Mouse (Mus musculus) intestine, postnatal 0 days (tissue): ENCODE data around the gene Ndc1. TPM values are rescaled to one million over a fixed set of nuclear protein-coding genes. Genes with fewer than 3 reads are reported as not detected.
"Not testable (repeated sequence)": the region's sequence is repeated elsewhere in the genome, so short reads cannot be mapped to it uniquely, and the experiment has no call there.

Experiments used
- ATAC-seq: fragments of 200-750 bp; cut with Nextera tagmentation; 2 replicates; pipeline ENCODE4 v1.8.0; 2017; ENCODE audit warnings: mild to moderate bottlenecking, moderate TSS enrichment, moderate library complexity
- H3K27ac ChIP-seq: fragments of 300-500 bp; sonication (generic); 2 replicates; pipeline ENCODE4 v1.5.1; 2014; ENCODE audit warnings: mild to moderate bottlenecking, low read depth, low read length, moderate library complexity
- H3K27me3 ChIP-seq: fragments of 300-500 bp; sonication (generic); replicated peaks from 2 replicates; pipeline ENCODE4 v1.6.1; 2014; ENCODE audit warnings: low read length, mixed read lengths; ENCODE audit not compliant: control insufficient read depth, insufficient read depth
- H3K36me3 ChIP-seq: fragments of 300-500 bp; sonication (generic); 2 replicates; pipeline ENCODE4 v1.6.1; 2014; ENCODE audit warnings: mild to moderate bottlenecking, moderate library complexity; ENCODE audit not compliant: control insufficient read depth, insufficient read depth
- H3K4me1 ChIP-seq: fragments of 300-500 bp; sonication (generic); replicated peaks from 2 replicates; pipeline ENCODE4 v1.6.1; 2014; ENCODE audit warnings: antibody characterized with exemption, low read length, mixed read lengths; ENCODE audit not compliant: control insufficient read depth, insufficient read depth
- H3K4me2 ChIP-seq: fragments of 300-500 bp; sonication (generic); replicated peaks from 2 replicates; pipeline ENCODE4 v1.6.1; 2014; ENCODE audit warnings: low read depth, mild to moderate bottlenecking, moderate library complexity
- H3K4me3 ChIP-seq: fragments of 300-500 bp; sonication (generic); 2 replicates; pipeline ENCODE4 v1.5.1; 2014; ENCODE audit warnings: low read depth, low read length
- H3K9ac ChIP-seq: fragments of 300-500 bp; sonication (generic); 2 replicates; pipeline ENCODE4 v1.6.1; 2014; ENCODE audit warnings: mild to moderate bottlenecking, low read depth, low read length
- H3K9me3 ChIP-seq: fragments of 300-500 bp; sonication (generic); 2 replicates; pipeline ENCODE4 v1.6.1; 2016; ENCODE audit warnings: mixed run types; ENCODE audit not compliant: control insufficient read depth
- CTCF ChIP-seq: sonication (generic); IDR thresholded peaks from 2 replicates; pipeline ENCODE4 v1.5.1; 2016; ENCODE audit warnings: low read depth, mild to moderate bottlenecking, control low read depth, antibody characterized with exemption, moderate library complexity
- WGBS: fragments of 180-500 bp; shearing (Covaris S2); extraction: QIAGEN DNeasy Blood & Tissue Kit; methylation state at CpG from one replicate; pipeline ENCODE4 v1.1.7; 2014; 5-methylcytosine and 5-hydroxymethylcytosine counted together
- polyA plus RNA-seq: library from polyadenylated mRNA; unstranded; fragments of >200 nt; fragmentation: Nextera tagmentation; extraction: Ambion mirVana; gene quantifications from 2 replicates; pipeline ENCODE4 v1.2.1, GENCODE M21; 2015

The Ndc1 gene
- polyA plus RNA-seq, 1 experiment from 2014 or later: 7.4 TPM

DNA sequence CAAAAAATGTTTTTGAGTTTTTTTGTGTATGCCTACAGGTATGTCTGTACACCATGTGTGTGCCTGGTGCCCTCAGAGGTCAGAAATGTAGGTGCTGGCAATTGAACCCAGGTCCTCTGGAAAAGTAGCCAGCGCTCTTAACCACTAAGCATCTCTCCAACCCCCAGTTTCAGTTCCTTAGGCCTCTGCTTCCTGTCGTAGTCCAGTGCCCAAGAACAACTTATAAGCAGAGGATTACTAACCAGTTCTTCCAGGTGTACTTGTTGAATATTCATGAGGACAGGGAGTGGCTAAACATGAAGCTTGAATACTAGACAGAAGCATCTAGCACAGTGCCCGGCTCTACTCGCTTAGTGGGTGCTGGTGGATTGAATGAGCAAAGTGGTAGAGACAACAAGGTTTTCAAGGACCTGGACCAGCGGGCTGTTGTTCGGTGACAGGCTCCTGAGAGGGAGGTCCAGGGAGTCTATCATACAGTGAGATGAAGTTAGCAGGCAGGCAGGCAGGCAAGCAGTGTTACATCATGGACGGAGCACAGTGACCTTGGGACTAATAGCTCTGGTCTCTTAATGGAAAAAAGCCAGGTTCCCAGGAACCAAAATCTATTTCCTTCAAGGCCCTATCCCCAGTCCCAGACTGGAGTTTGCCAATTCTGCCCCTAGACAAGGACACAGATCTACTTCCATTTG lies 7.0 kb upstream of the Ndc1 start:
- Histone ChIP-seq H3K4me3 (no peak overlapping the region), H3K9me3 (no peaks in the 10 kb centered on the region), H3K9ac (no peak overlapping the region), H3K27me3 (no peaks in the 10 kb centered on the region), H3K36me3 (peaks cover 8% of the 10 kb centered on the region; the same call in 1 of the 2 replicates), H3K4me1 (no peaks in the 10 kb centered on the region), H3K27ac (no peak overlapping the region), H3K4me2 (no peak overlapping the region)
- TF ChIP-seq CTCF: no peak
- 80% methylated on average over 7 of the region's 7 CpGs for WGBS
- no peak for ATAC-seq

DNA sequence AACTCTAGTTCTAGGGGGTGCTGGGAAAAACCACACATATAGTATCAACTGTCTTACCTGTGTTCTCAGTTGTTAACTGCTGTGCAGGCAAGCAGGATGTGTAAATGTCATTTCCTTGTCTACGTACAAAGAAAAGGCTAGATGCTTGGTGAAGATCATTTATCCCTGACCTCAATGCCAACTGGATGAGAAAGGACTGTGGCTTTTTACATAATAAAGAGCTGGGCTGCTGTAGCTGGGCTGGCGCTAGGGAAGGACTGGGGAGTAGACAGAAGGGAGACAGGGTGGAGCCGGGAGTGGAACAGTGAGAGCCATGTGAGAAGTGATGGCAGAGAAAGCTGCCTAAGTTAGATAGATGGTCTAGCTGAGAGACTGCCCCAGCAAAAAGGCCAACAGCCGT lies 4.8 kb upstream of the Ndc1 start:
- Histone ChIP-seq H3K4me2 (no peak overlapping the region), H3K4me3 (no peak overlapping the region), H3K27ac (no peak overlapping the region), H3K9me3 (no peaks in the 10 kb centered on the region), H3K4me1 (no peaks in the 10 kb centered on the region), H3K9ac (no peak overlapping the region), H3K36me3 (peaks cover 8% of the 10 kb centered on the region; the same call in 1 of the 2 replicates), H3K27me3 (no peaks in the 10 kb centered on the region)
- ATAC-seq: no peak
- no peak for TF ChIP-seq CTCF
- WGBS: 73% methylated on average over 4 of the region's 4 CpGs

DNA sequence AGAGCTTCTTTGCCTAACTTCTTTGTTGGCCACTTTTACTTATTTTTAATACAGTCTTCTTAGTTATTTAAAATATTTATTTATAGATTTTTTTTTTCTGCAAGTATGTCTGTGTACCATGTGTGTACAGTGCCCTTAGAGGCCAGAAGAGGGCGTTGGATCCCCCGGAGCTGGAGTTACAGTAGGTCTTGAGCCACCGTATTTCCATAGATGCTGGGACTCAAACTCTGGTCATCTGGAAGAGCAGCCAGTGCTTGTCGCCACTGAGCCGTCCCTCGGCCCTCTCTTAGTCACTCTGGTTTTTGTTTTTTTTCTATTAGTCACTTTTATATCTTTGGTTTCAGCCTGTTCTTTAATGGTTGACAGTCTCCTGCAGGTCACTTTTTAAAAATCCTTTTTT lies 4.0 kb upstream of the Ndc1 start:
- Histone ChIP-seq H3K4me1 (0 out of 2 replicates have a peak, but pooled peaks cover 2% of the 10 kb centered on the region), H3K36me3 (peaks cover 8% of the 10 kb centered on the region; the same call in 1 of the 2 replicates), H3K9ac (no peak overlapping the region), H3K27me3 (no peaks in the 10 kb centered on the region), H3K9me3 (no peaks in the 10 kb centered on the region), H3K4me2 (no peak overlapping the region), H3K27ac (no peak overlapping the region), H3K4me3 (no peak overlapping the region)
- no peak for ATAC-seq
- TF ChIP-seq CTCF: peak; percentile 23; the same call in 1 of the 2 replicates
- WGBS: 81% methylated on average over 6 of the region's 6 CpGs

DNA sequence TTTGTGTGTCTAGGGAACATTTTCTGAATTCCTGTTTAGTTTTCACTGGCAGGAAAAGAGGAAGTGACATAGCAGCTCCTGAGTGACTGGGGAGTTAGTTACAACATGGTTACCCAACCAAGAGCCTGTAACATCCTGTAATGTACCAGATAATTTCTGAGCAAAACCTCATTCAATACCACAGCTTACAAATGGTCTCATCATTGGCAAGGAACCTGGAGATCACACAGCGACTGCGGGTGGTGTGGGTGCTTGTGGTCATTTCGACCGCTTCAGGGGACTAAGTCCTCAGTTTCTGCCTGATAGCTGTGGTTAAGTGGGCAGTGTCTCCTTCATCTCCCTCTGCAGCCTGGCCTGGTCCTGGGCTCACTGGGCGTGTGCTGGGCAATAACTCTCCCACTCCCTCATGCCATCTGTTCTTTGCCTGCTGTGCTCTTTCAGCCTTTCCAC lies 3.4 kb upstream of the Ndc1 start:
- H3K36me3 ChIP-seq: peaks cover 5% of the 10 kb centered on the region; the same call in 1 of the 2 replicates
- no peak overlapping the region for H3K9ac ChIP-seq
- 0 out of 2 replicates have a peak, but pooled peaks cover 5% of the 10 kb centered on the region for H3K4me1 ChIP-seq
- no peaks in the 10 kb centered on the region for H3K27me3 ChIP-seq
- H3K4me3 ChIP-seq: no peak overlapping the region
- 90% methylated on average over 5 of the region's 5 CpGs for WGBS
- ATAC-seq: no peak
- no peaks in the 10 kb centered on the region for H3K9me3 ChIP-seq
- TF ChIP-seq CTCF: no peak
- no peak overlapping the region for H3K4me2 ChIP-seq
- H3K27ac ChIP-seq: no peak overlapping the region

DNA sequence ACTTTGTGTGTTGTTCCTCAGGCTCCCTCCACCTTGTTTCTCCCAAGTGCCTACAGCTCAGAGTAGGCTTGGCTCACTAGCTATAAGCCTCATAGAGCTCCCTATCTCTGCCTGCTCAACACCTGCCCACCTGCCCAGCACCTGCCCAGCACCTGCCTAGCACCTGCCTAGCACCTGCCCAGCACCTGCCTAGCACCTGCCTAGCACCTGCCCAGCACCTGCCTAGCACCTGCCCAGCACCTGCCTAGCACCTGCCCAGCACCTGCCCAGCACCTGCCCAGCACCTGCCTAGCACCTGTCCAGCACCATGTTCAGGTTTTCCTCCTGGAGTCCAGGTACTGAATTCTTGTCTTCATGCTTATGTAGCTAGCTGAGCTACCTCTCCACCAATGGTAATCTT lies 1.2 kb upstream of the Ndc1 start:
- H3K36me3 ChIP-seq, H3K27ac ChIP-seq, ATAC-seq, H3K4me3 ChIP-seq, H3K4me2 ChIP-seq, H3K4me1 ChIP-seq, H3K27me3 ChIP-seq, H3K9me3 ChIP-seq, H3K9ac ChIP-seq: not testable (repeated sequence)

DNA sequence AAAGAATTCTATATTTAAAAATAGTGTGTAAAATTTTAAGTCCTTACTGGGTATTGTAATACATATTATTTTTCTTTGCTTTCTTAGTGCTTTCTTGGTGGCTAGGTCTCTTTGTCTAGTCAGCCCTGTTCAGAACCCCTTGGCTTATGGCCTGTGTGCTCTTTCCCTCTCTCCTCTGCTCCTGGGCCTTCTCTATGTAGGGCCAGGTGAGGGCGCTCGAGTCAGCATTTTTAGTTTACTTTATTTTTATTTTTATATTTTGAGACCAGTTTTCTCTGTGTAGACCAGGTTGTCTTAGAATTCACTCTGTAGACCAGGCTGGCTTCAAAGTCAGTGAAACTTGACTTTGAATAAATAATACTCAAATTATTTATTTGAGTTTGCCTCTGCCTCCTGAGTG lies 4.7 kb downstream of the Ndc1 start:
- Histone ChIP-seq H3K27me3 (no peaks in the 10 kb centered on the region), H3K36me3 (peaks cover 37% of the 10 kb centered on the region)

More for the DNA sequence above, 4.7 kb downstream of the Ndc1 start:
- Histone ChIP-seq H3K4me2 (no peak overlapping the region), H3K4me3 (no peak overlapping the region), H3K9ac (no peak overlapping the region), H3K27ac (no peak overlapping the region), H3K9me3 (no peaks in the 10 kb centered on the region), H3K4me1 (0 out of 2 replicates have a peak, but pooled peaks cover 5% of the 10 kb centered on the region)
- no peak for ATAC-seq
- 63% methylated on average over 2 of the region's 2 CpGs for WGBS
- TF ChIP-seq CTCF: peak; percentile 41
